Mouse (Mus musculus): ENCODE data around the gene Lcmt2.
"Not testable (repeated sequence)": the region's sequence is repeated elsewhere in the genome, so short reads cannot be mapped to it uniquely, and the experiment has no call there.

Gene Lcmt2

GRCm38 (mm10) chr2:121140018-121140882 lies at the start of gene Lcmt2, which contains the start of gene Adal:
Gene Lcmt2, minus strand, starts transcription at chr2:121140653.
Gene Adal, plus strand, starts transcription at chr2:121140428.
- DNase-seq (ENCODE audit: low spot score in 2 of 2), result peak; percentile 84 to 87

- DNase-seq (ENCODE audit: low spot score in 2 of 2), result no peak
Observed at GRCm38 (mm10) chr2:121188530-121188929, 48.1 kb upstream of the Lcmt2 start.

- DNase-seq (ENCODE audit: low spot score in 2 of 2), result no peak
Observed at GRCm38 (mm10) chr2:121184142-121184541, 43.7 kb upstream of the Lcmt2 start.

- no peak for DNase-seq (ENCODE audit: low spot score in 2 of 2)
Observed at GRCm38 (mm10) chr2:121183431-121183830, 43.0 kb upstream of the Lcmt2 start.

GRCm38 (mm10) chr2:121178828-121179479 lies 38.5 kb upstream of the Lcmt2 start:
- no peak for DNase-seq (ENCODE audit: low spot score in 2 of 2)

GRCm38 (mm10) chr2:121170980-121171742 lies 30.7 kb upstream of the Lcmt2 start, which contains the start of gene Zscan29:
Gene Zscan29, minus strand, starts transcription at chr2:121171125.
- DNase-seq (ENCODE audit: low spot score in 2 of 2), result peak; percentile 61 to 72

- no peak for DNase-seq (ENCODE audit: low spot score in 2 of 2)
Observed at GRCm38 (mm10) chr2:121170481-121170971, 30.1 kb upstream of the Lcmt2 start, which contains the start of gene Tubgcp4. Gene Tubgcp4, plus strand, starts transcription at chr2:121170654.

GRCm38 (mm10) chr2:121169902-121170301 lies 29.4 kb upstream of the Lcmt2 start:
- DNase-seq (ENCODE audit: low spot score in 2 of 2), result no peak

GRCm38 (mm10) chr2:121169173-121169572 lies 28.7 kb upstream of the Lcmt2 start:
- DNase-seq (ENCODE audit: low spot score in 2 of 2), result no peak

GRCm38 (mm10) chr2:121153100-121153499 lies 12.6 kb upstream of the Lcmt2 start:
- DNase-seq (ENCODE audit: low spot score in 2 of 2), result no peak

GRCm38 (mm10) chr2:121149679-121150078 lies 9.2 kb upstream of the Lcmt2 start:
- no peak for DNase-seq (ENCODE audit: low spot score in 2 of 2)

GRCm38 (mm10) chr2:121142415-121142814 lies 2.0 kb upstream of the Lcmt2 start:
- DNase-seq (ENCODE audit: low spot score in 2 of 2), result no peak

GRCm38 (mm10) chr2:121141216-121142035 lies 973 bp upstream of the Lcmt2 start:
- DNase-seq (ENCODE audit: low spot score in 2 of 2), result no peak

GRCm38 (mm10) chr2:121139266-121140017 lies 1.0 kb downstream of the Lcmt2 start:
- no peak for DNase-seq (ENCODE audit: low spot score in 2 of 2)

- DNase-seq (ENCODE audit: low spot score in 2 of 2), result no peak
Observed at GRCm38 (mm10) chr2:121137371-121137770, 3.1 kb downstream of the Lcmt2 start.

GRCm38 (mm10) chr2:121132822-121133221 lies 7.6 kb downstream of the Lcmt2 start:
- DNase-seq (ENCODE audit: low spot score in 2 of 2), result no peak

- DNase-seq (ENCODE audit: low spot score in 2 of 2), result no peak
Observed at GRCm38 (mm10) chr2:121128865-121129620, 11.4 kb downstream of the Lcmt2 start.

- no peak for DNase-seq (ENCODE audit: low spot score in 2 of 2)
Observed at GRCm38 (mm10) chr2:121127536-121127935, 12.9 kb downstream of the Lcmt2 start.

- not testable (repeated sequence) for DNase-seq (ENCODE audit: low spot score in 2 of 2)
Observed at GRCm38 (mm10) chr2:121126302-121126701, 14.2 kb downstream of the Lcmt2 start.

Data from frontal cortex, postnatal 25 days (tissue).